Mouse (Mus musculus) bone marrow macrophage, adult 2 months (primary cell): ENCODE results near the gene Sema6c. TPM values are rescaled to one million over a fixed set of nuclear protein-coding genes. Genes with fewer than 3 reads are reported as not detected.

Source experiments
- H3K27ac ChIP-seq: 2 replicates; pipeline ENCODE4 v1.5.1; 2012; ENCODE audit warnings: low read depth, low read length; ENCODE audit not compliant: insufficient read depth
- H3K4me1 ChIP-seq: 2 replicates; pipeline ENCODE4 v1.6.1; 2012; ENCODE audit warnings: low read length; ENCODE audit not compliant: control insufficient read depth, insufficient read depth
- H3K4me3 ChIP-seq: 2 replicates; pipeline ENCODE4 v1.5.1; 2012; ENCODE audit warnings: mild to moderate bottlenecking, low read length, moderate library complexity; ENCODE audit not compliant: insufficient read depth
- CTCF ChIP-seq: IDR thresholded peaks from 2 replicates; pipeline ENCODE4 v1.5.1; 2012; ENCODE audit warnings: low read depth, mild to moderate bottlenecking, low read length, moderate library complexity
- POLR2A ChIP-seq: IDR thresholded peaks from 2 replicates; pipeline ENCODE4 v1.6.1; 2012; ENCODE audit warnings: mild to moderate bottlenecking, low read depth, low read length, borderline replicate concordance
- polyA plus RNA-seq: library from polyadenylated mRNA; stranded (reverse); fragments of >200 nt; gene quantifications from 2 replicates; pipeline ENCODE4 v1.2.4, GENCODE M21; 2012; ENCODE audit not compliant: missing spikeins, insufficient read depth, insufficient read length

The Sema6c gene
- polyA plus RNA-seq, 1 experiment: 1.2 TPM

DNA sequence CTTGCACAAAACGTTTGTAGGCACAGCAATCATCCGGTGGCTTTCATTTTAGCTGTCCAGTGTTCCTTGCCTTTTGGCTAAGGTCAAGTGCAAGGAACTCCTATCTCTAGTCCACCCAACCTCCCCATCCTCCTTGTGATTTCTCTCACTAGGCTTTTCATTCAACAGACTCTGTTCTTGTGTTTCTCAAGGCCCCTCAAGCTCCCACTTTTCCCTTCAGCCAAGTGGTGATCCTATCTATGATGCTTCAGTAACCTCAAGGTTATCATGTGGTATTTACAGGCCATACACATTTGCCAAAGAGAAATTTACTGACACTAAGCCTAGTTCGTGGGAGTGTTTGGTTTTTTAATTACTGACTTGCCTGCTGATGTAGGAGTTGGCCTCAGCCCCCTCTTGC lies 19.6 kb downstream of the Sema6c start:
- Histone ChIP-seq H3K4me3 (no peak overlapping the region), H3K27ac (no peak overlapping the region), H3K4me1 (no peaks in the 10 kb centered on the region)
- TF ChIP-seq CTCF (no peak), POLR2A (no peak)

DNA sequence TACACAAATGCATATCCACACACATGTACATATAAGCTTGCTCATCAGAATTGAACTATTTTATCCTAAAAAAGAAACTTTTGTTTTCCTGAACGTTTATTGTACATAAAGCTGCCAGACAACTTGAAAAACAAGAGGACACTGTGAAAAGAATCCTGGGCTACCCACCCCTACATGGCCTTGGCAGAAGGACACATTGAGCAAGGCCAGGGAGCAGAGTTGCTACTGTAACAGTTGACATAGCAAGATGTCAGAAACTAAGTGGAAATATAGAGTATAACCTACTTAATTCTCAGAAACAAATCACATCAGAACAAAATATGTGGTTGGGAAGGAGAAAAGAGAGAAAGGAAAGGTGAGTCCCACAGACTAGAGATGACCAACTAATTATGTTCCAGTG lies 21.6 kb downstream of the Sema6c start:
- no peaks in the 10 kb centered on the region for H3K4me1 ChIP-seq
- no peak overlapping the region for H3K4me3 ChIP-seq
- H3K27ac ChIP-seq: no peak overlapping the region
- TF ChIP-seq CTCF (no peak), POLR2A (no peak)

- Histone ChIP-seq H3K4me1 (no peaks in the 10 kb centered on the region), H3K27ac (no peak overlapping the region), H3K4me3 (no peak overlapping the region)
- no peak for TF ChIP-seq POLR2A
- no peak for TF ChIP-seq CTCF
Observed at GRCm38 (mm10) chr3:95184796-95185577, 24.7 kb downstream of the Sema6c start.

- Histone ChIP-seq H3K27ac (no peak overlapping the region), H3K4me3 (no peak overlapping the region), H3K4me1 (no peaks in the 10 kb centered on the region)
- TF ChIP-seq POLR2A: no peak
- no peak for TF ChIP-seq CTCF
Observed at GRCm38 (mm10) chr3:95186100-95186499, 25.8 kb downstream of the Sema6c start.

GRCm38 (mm10) chr3:95186888-95187287 lies 26.6 kb downstream of the Sema6c start:
- H3K4me1 ChIP-seq: no peaks in the 10 kb centered on the region
- H3K27ac ChIP-seq: no peak overlapping the region
- TF ChIP-seq CTCF (no peak), POLR2A (no peak)
- no peak overlapping the region for H3K4me3 ChIP-seq

GRCm38 (mm10) chr3:95194721-95195135 lies 34.5 kb downstream of the Sema6c start:
- Histone ChIP-seq H3K4me3 (no peak overlapping the region), H3K27ac (no peak overlapping the region), H3K4me1 (no peaks in the 10 kb centered on the region)
- TF ChIP-seq POLR2A (no peak), CTCF (no peak)

DNA sequence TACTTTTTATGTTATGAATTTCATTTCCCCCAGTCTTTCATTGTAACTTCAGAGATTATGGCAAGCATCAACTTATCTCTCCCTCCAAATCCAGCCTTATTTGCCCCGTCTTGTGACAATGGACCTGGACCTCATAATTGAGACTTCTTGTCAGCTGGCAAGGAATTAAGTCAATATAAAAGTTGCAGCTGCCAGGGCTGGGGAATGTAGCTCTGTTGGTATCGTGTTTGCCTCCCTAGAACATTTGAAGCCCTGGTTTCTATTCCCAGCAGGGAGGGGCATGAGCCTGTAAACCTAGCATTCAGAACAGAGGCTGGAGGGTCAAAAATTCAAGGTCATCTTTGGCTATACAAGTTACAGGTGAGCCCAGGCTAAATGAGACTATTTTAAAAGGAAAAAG lies 35.5 kb downstream of the Sema6c start:
- Histone ChIP-seq H3K4me1 (no peaks in the 10 kb centered on the region), H3K4me3 (no peak overlapping the region), H3K27ac (no peak overlapping the region)
- no peak for TF ChIP-seq POLR2A
- no peak for TF ChIP-seq CTCF

DNA sequence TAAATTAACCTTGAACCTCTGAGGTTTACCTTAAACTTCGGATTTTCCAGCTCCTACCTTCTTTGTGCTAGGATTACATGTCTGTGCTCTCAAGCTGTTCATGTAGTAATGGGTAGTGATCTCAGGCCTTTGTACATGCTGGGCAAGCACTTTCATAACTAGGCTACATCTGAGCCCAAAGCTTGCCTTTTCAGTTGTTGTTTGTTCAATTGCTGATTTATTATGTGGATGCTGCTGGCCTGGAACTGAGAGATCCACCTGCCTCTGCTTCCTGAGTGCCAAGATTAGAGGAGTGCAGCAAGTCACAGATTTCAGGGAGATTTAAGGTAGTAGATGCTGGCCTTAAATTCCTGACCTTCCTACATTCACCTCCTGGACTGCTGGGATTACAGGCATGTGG lies 38.8 kb downstream of the Sema6c start:
- Histone ChIP-seq H3K27ac (no peak overlapping the region), H3K4me3 (no peak overlapping the region), H3K4me1 (no peaks in the 10 kb centered on the region)
- TF ChIP-seq CTCF: no peak
- TF ChIP-seq POLR2A: no peak

DNA sequence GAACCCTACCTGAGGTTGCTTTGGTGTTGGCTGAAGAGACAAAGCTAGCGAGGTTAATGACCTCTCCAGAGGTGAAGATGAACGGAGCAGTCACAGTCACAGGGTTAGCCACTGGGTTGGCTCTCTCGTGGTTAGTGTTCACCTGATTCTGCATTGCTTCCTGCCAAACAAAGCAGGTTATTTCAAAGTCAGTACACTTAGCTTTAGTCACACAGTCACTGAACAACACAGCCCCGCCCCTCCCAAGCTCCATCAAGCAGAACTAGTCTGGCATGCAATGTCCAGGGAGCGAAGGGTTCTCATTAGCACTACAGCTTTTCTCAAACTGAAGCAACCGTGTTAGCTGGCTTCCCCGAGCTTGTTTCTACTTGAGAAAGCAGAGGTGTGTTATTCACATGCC lies 39.9 kb downstream of the Sema6c start:
- no peak overlapping the region for H3K27ac ChIP-seq
- TF ChIP-seq CTCF (no peak), POLR2A (no peak)
- no peaks in the 10 kb centered on the region for H3K4me1 ChIP-seq
- no peak overlapping the region for H3K4me3 ChIP-seq

GRCm38 (mm10) chr3:95200562-95200961 lies 40.3 kb downstream of the Sema6c start:
- Histone ChIP-seq H3K27ac (no peak overlapping the region), H3K4me3 (no peak overlapping the region), H3K4me1 (no peaks in the 10 kb centered on the region)
- TF ChIP-seq CTCF (no peak), POLR2A (no peak)

DNA sequence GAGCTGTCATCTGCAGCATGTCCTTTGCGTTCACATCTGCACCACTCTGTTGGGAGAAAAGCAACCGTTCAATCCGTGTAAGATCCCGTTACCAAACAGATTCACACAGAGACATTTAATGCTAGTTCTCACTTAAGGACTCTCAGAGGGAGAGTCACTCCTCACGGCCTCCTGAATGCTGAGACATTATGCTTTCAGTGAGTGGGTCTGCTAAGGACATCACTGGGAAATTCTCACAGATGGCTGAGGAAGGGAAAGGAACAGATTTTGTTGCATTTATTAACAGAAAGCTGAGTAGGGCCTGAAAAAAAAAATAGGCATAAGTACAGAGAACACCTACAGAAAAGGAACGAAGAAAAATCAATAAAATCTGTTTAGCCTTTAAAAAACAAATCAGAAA lies 43.6 kb downstream of the Sema6c start:
- H3K4me1 ChIP-seq: no peaks in the 10 kb centered on the region
- no peak for TF ChIP-seq POLR2A
- TF ChIP-seq CTCF: no peak

DNA sequence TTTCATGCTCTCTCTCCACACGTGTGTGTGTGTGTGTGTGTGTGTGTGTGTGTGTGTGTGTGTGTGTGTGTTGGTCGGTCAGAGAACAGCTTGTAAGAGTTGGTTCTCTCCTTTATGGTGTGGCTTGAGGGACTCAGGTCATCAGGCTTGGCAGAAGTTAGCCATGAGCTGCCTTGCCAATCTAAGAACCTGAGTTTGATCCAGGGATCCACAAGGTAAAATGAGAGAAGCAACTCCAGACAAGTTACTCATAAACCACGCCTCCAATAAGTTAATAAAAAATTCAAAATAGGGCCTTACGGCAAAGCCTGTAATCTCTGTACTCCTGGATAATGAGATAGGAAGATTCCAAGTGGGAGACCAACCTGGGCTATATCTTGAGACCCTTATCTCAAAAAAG lies 48.0 kb downstream of the Sema6c start:
- Histone ChIP-seq H3K4me3 (no peak overlapping the region), H3K27ac (no peak overlapping the region), H3K4me1 (no peaks in the 10 kb centered on the region)
- no peak for TF ChIP-seq POLR2A
- no peak for TF ChIP-seq CTCF

More for the DNA sequence above, 43.6 kb downstream of the Sema6c start:
- H3K4me3 ChIP-seq: no peak overlapping the region
- H3K27ac ChIP-seq: no peak overlapping the region
